Comparison of ENCODE assay signal across 27 mouse cellular contexts in the genomic region with DNA sequence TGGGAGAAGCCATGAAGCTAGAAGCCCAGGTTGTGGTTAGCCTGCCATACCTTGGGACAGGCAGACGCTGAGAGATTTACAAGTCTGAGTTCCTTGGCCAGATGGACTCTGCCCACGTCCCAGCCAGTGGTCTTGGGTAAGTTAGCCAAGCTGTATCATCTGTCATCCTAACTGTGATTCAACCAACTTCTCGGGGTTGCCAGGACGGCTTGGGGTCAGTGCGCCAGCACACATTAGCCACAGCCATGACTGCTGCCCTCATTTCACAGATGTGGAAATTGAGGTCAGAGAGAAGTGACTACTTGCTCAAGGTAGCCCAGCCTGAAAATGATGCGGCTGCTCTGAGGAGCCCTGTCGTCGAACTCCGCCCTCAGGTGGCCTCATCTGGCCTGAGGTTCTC.
DNase-seq lines count a peak whose midpoint lies in the region; ATAC-seq and TF ChIP-seq lines count a peak whose summit lies in the region.
"Had no signal": no experiment of that assay in that cellular context is flagged by ENCODE, and none has a peak within 500 bp of the region (broad histone marks: within the 10 kb centered on the region; RNA-seq: fewer than 3 reads in every experiment).

No protein-coding gene starts in this region.

- H3K36me3 ChIP-seq in kidney, embryonic 16.5 days (ENCODE audit: insufficient read depth, low read length): no peaks in the 10 kb centered on the region; the same call in 1 of the 2 replicates
- H3K36me3 ChIP-seq: limb, embryonic 13.5 days; midbrain, embryonic 15.5 days had no signal

- peak; percentile 69 for DNase-seq in adrenal gland, adult 2 months
- DNase-seq in adrenal gland, postnatal 10 days: no peak
- DNase-seq in kidney, adult 18-20 months: peak; percentile 47
- no peak for DNase-seq in layer of hippocampus, adult 2 months (ENCODE audit: low spot score in 2 of 2)
- no peak for DNase-seq in layer of hippocampus, adult 18-20 months (ENCODE audit: low spot score in 2 of 2)
- no peak for DNase-seq in embryo, embryonic 10.5 days (ENCODE audit: low spot score)
- DNase-seq: adrenal gland, postnatal 14 days; cerebellum, adult 11 months; cerebellum, adult 9-11 months; heart, postnatal 14 days; lung, embryonic 14.5 days; lung, postnatal 14 days; right cerebral cortex, adult 18-20 months; spleen, adult 18-20 months; thymus, postnatal 14 days had no signal

- H3K4me3 ChIP-seq in kidney, embryonic 16.5 days (ENCODE audit: low read length): no peak overlapping the region
- H3K4me3 ChIP-seq in layer of hippocampus, adult 2 months: no peak overlapping the region
- H3K4me3 ChIP-seq: erythroblast, embryonic 14.5 days; hindbrain, embryonic 10.5 days; limb, embryonic 13.5 days; midbrain, embryonic 10.5 days; midbrain, embryonic 15.5 days had no signal

- H3K4me2 ChIP-seq in kidney, embryonic 16.5 days (replicated peaks; ENCODE audit: low read depth, low read length): no peak overlapping the region
- H3K4me2 ChIP-seq: limb, embryonic 13.5 days; lung, embryonic 14.5 days; midbrain, embryonic 15.5 days had no signal

- 92% methylated on average over 9 of the region's 9 CpGs for WGBS in kidney, embryonic 16.5 days

- H3K27me3 ChIP-seq in kidney, embryonic 16.5 days (ENCODE audit: insufficient read depth, low read length): no peaks in the 10 kb centered on the region
- H3K27me3 ChIP-seq: CH12.LX; limb, embryonic 13.5 days; midbrain, embryonic 15.5 days had no signal

- no peaks in the 10 kb centered on the region for H3K9me3 ChIP-seq in kidney, embryonic 16.5 days (ENCODE audit: low read length)
- H3K9me3 ChIP-seq: hindbrain, embryonic 10.5 days; limb, embryonic 13.5 days; midbrain, embryonic 10.5 days; midbrain, embryonic 15.5 days had no signal

- no peak overlapping the region for H3K9ac ChIP-seq in kidney, embryonic 16.5 days (replicated peaks; ENCODE audit: low read length)
- H3K9ac ChIP-seq: limb, embryonic 13.5 days; liver, embryonic 14.5 days; lung, embryonic 14.5 days; midbrain, embryonic 15.5 days had no signal

- no peak for TF ChIP-seq CTCF in layer of hippocampus, adult 2 months (conservative IDR thresholded peaks at IDR 0.05)

- H3K4me1 ChIP-seq in kidney, embryonic 16.5 days (ENCODE audit: insufficient read depth, low read length): peaks cover 28% of the 10 kb centered on the region

- H3K27ac ChIP-seq in kidney, embryonic 16.5 days (ENCODE audit: low read length): no peak overlapping the region
- H3K27ac ChIP-seq in layer of hippocampus, adult 2 months: peak overlapping the region; percentile 18; the same call in 1 of the 2 replicates
- H3K27ac ChIP-seq: hindbrain, postnatal 0 days; limb, embryonic 13.5 days; liver, embryonic 14.5 days; midbrain, embryonic 15.5 days had no signal

- no peak for ATAC-seq in kidney, embryonic 16.5 days (ENCODE audit: low FRiP score, low TSS enrichment)
- ATAC-seq: activated CD4-positive, CD25-positive, alpha-beta regulatory T cell, adult 4 months; forebrain, embryonic 16.5 days; hindbrain, postnatal 0 days; intestine, embryonic 16.5 days; midbrain, embryonic 15.5 days had no signal

Comparison
In these comparisons a context has a peak if more than half of its experiments do, and no peak if none do; other contexts are left out.
1. DNase-seq: peak in adrenal gland, adult 2 months (single experiment) and kidney, adult 18-20 months (single experiment); none in adrenal gland, postnatal 10 days (single experiment), layer of hippocampus, adult 2 months (0 of 2), layer of hippocampus, adult 18-20 months (0 of 2) and embryo, embryonic 10.5 days (single experiment).